Mouse (Mus musculus) kidney, adult 18-20 months (tissue): ENCODE results near the gene 5730409E04Rik.

Experiments used
- DNase-seq: peaks from one replicate; pipeline ENCODE4 v3.0.0; 2021

5730409E04Rik gene

DNA sequence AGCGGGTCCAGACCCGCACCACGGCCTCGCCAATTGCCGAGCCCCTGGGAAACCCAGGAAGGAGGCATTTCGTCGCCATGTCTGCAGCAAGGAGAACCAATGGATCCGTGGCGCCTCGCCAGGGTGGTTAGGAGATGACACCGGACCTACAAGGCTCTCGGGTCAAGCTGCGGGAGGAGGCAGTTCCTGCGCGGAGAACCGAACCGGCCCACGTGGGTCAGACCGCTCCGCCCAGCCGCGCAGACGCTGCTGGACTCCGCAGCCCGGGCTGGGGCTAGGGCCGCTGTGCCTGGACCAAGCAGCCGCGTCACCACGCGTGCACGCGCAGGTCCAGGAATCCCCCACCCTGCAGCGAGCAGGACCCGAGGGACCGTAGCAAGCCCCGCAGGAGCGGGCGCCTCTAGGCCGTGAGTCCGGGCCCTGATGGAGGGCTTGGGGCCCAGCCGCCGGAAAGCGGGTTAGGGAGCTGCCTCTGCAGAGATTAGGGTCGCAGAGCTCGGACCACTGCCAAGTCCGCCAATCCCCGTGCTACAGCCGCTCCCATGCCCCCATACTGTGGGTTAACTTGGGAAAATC, at the start of gene 5730409E04Rik:
Gene 5730409E04Rik, plus strand, starts transcription at position 213 of the 576 bp plus-strand sequence.
- peak; percentile 85 for DNase-seq

DNA sequence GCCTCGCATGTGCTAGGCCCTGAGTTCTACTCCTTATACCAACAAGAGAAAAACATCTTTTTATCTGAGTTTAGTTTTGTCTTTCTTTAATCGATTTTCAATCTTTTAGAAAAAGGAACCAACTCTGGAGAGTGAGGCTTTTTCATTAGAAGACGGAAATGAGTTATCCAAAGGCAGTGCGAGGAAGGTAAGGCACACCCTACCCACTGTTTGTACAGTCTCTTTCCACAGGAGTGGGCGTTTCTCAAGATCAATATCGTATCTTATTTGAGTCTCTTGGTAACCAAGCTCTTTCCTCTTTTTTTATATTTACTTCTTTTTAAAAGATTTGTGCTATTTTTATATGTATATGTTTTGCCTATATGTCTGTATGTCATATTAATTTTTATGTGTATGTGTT, 45.8 kb upstream of the 5730409E04Rik start:
- DNase-seq, result no peak

DNA sequence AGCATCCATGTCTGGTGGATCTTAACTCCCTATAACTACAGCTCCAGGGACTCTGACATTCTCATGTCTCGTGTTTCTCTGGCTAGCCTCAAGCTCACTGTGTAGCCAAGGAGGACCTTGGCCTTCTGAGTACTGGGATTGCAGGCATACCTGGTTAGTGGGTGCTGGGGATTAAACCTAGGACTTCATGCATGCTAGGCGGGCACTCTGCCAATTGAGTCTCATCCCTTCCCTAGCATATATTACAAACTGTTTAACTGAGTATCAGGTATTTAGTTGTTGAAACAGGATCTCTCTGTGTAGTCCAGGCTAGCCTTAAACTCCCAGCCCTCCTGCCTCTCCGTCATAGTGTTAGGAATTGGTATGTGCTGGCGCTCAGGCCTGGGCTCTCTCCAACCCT, 42.4 kb upstream of the 5730409E04Rik start:
- DNase-seq, result peak; percentile 11

DNA sequence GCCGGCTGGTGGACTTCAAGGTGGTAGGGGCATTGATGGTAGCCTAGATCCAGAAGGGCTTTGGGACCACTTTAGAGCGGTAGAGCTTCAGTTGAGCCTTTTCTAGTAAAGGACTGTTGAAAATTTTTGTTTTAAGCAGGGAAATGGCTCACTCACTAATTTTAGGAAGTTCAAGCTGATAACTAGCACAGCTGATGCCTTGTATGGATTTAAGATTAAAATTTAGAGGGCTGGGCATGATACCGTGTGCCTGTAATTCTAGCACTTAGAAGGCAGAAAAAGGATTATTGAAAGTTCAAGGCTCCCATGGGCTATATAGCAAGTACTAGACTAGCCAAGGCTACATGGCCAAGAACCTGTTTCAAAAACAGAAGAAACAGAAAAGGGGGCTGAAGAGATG, 39.8 kb upstream of the 5730409E04Rik start:
- DNase-seq, result no peak

DNA sequence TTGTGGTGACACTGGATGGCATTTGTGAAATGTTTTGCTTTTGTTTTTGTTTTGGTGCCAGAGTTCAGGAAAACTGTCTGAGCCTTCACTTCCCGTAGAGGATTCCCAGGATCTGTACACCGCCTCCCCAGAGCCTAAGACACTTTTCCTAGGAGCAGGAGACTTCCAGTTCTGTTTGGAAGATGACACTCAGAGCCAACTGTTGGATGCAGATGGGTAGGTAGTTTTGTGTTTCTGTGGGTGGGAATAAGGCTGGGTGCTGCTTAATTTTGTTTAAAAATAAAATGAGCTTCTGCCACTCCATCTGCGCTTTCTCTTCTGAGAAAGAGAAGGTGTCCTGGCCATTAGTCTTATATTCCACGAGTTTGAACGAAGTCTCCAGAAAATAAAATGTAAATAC, 33.3 kb upstream of the 5730409E04Rik start:
- no peak for DNase-seq

DNA sequence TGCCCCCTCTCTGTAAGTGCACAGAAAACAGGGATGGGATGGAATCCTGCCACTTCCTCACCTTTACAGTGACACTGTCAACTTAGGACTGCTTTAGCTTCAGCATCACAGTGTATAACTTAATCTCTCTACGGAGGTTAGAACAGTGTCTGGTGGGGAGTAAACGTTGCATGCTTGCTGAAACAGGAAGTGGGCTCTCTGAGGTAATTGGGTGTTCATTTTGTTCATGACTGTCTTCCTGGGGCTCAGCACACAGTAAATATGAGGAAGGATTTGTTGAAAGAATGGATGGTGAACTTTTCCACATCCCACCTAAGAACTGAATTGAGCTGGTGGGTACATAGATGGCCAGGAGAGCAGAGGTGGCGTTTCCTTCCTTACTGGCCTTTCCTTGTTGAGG, 31.7 kb upstream of the 5730409E04Rik start:
- DNase-seq, result no peak

DNA sequence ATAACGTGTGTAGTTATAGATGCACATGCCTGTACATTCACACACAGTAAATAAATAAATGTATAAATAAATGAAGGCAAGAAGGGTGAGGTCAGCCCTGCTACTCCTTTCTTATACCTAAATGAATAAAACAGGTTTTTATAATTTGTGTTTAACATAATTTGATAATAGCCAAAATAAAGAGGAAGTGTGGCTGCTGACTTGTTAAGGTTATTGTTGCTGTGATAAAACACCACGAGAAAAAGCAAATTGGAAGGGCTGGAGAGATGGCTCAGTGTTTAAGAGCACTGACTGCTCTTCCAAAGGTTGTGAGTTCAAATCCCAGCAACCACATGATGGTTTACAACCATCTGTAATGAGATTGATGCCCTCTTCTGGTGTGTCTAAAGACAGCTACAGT, 30.5 kb upstream of the 5730409E04Rik start:
- no peak for DNase-seq

DNA sequence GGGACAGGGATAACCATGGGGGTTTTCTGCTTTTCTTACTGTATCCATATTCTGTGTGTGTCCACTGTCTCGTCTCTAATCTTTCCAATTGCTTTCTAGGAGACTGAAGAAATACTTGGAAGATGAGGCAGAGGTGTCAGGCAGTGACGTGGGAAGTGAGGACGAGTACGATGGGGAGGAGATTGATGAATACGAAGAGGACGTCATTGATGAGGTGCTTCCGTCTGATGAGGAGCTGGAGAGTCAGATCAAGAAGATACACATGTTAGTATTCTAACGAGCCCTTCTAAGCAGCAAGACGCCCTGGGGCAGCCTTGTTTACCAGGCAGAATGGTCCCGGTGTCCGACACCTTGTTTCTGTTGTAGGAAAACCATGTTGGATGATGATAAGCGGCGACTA, 23.9 kb upstream of the 5730409E04Rik start:
- DNase-seq, result no peak

DNA sequence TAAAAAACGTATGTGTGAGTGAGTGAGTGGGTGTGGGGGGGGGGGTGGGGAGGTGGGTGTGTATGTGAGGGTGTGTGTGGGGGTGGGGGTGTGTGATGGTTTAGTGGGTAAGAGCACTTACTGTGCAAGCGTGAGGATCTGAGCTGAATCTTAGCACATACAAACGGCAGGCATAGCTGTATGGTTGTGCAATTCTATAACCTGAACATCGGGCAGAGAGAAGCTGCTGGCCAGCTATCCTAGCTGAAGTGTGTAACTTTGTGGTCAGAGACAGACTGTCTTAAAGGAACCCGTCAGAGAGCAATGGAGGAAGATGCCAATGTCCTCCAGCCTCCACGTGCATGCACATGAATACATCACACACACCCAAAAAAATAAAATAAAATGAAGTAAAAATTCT, 17.6 kb upstream of the 5730409E04Rik start:
- no peak for DNase-seq

DNA sequence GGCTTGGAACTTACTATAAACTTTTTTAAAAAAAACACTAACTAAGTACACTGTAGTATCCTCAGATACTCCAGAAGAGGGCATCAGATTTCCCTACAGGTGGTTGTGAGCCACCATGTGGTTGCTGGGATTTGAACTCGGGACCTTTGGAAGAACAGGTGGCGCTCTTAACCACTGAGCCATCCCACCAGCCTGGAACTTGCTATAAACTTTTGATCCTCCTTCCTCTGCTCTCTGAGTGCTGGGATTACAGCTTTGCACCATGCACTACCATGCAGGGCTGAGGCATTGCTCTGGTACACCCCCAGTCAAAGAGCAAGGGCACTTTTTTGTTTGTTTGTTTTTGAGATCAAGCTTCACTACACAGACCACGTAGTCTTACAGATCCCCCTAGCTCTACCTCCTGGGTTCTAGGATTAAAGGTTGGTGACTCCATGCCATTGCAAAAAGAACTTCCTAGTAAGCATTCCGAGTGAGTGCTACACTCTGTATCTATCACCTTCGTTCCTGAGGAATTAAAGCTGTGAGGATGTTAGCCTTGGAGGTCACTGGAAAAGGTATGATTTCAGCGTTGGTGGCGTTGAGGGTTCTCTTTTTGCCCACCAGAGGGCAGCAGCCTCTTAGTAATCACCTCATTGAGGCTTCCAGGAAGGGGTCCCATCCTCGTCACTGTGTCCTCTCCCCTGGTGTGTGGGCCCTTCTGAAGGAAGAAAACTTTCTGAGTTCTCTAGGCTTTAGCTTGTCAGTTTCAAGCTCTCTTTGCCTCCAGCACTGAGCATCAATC, 9.5 kb upstream of the 5730409E04Rik start:
- peak; percentile 68 for DNase-seq

DNA sequence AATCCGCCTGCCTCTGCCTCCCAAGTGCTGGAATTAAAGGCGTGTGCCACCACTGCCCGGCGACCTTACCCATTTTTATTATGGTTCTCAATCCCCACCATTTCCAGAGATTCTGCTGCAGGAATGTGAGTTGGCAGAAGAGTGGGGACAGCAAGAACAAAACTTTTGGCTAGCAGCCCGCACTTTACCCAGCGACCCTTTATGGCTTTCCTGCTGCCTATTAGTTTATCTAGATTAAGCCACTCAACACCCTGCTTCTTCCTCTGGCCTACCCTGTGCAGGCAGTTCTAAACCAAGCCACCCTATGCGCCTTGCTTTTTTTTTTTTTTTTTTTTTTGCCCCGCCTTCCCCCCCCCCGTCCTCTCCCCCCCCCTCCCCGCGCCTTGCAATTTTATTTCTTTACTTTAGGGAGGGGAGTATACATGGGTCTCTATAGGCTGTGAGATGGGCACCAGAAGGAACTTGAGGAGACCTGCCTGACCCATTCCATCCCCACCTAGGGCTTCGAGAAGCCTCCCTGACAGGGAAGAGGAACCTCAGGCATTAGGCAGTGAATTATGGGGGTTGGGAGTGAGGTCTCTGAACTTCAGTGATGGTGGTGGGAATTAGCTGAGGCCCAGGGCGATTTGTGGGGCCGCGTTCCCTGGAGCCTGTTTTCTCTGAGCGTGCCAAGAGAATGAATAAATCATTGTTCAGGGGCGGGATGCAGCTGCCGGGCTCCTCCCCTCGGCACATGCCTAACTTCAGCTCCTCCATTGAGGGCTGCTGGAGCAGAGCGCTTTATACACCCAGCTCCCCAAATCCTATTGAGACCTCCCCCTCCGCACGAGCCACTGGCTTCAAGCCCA, 7.8 kb upstream of the 5730409E04Rik start:
- DNase-seq, result peak; percentile 56

DNA sequence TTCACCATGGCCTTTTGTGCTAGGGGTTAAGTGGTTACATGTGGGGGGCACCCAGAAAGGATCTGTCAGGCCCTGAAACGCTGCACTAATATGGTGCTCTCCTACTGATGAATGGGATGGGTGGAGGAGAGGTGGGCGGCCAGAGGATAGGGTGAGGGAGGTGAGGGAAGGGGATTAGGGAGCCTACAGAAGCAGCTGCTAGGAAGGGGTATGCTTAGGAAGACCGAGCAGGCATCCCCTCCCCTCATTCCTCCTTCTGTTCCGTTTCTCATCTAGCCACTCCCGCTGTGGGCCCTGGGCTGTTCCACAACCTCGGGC, 7.2 kb upstream of the 5730409E04Rik start:
- DNase-seq, result no peak

DNA sequence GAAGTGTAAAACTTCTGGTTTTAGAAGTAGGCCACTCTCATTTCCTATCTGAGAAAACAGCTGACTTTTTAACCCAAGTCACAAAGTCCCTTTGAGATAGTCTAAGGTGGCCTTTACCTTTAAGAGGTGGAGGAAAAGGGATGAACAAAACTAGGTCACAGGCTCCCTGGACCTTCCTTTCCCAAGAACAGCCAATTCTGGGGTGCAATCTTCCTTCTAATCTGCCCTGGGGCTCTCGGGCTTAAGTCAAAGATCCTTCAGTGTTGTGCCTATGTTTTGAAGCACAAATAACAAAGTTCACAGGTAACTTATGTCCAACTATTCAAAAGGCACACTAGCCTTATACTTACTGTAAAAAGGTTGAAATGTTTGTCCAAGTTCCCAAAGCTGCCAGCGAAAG, 5.5 kb upstream of the 5730409E04Rik start:
- DNase-seq, result no peak

DNA sequence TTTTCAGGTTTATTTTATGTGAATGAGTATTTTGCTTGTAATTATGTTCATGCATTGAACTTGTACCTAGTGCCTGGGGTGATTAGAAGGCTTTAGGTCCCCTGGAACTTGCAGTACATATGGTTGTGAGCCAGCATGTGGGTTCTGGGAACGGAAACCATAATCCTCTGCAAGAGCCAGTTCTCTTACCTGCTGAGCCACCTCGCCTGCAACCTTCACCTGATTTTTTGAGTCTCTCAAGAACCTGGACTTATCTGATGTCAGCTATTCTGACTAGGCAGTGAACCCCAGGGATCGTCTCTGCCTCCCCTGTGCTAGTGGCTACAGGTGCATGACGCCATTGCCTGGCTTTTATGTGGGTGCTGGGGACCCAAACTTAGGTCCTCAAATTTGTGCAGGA, 3.9 kb upstream of the 5730409E04Rik start:
- no peak for DNase-seq

DNA sequence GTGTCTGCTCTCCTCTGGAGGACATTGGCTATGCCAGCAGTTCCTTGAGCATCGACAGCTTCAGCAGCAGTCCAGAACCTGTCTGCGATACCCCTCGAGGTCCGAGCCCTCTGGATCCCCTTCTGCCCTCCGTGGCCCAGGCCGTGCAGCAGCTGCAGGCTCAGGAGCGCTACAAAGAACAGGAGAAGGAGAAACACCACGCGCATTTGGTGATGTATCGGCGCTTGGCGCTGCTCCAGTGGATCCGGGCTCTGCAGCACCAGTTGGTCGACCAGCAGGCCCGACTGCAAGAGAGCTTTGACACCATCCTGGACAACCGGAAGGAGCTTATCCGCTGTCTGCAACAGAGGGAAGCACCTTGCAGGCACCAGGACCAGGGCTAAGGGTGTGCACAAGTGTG, 2.4 kb downstream of the 5730409E04Rik start:
- DNase-seq, result no peak

DNA sequence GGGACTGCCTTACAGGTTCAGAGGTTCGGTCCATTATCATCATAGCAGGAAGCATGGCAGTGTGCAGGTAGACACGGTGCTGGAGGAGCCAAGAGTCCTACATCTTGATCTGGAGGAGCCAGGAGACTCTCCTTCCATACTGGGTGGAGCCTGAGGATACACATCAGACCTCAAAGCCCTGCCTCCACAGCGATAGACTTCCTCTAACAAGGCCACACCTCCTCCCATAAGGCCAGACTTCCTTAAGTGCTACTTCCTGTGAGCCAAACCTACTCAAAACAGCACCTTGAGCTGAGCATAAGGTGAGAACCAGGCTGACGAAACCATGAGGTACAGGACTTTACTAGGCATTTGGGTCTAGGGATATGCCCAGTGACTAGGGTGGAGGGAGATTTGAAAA, 6.7 kb downstream of the 5730409E04Rik start:
- no peak for DNase-seq

DNA sequence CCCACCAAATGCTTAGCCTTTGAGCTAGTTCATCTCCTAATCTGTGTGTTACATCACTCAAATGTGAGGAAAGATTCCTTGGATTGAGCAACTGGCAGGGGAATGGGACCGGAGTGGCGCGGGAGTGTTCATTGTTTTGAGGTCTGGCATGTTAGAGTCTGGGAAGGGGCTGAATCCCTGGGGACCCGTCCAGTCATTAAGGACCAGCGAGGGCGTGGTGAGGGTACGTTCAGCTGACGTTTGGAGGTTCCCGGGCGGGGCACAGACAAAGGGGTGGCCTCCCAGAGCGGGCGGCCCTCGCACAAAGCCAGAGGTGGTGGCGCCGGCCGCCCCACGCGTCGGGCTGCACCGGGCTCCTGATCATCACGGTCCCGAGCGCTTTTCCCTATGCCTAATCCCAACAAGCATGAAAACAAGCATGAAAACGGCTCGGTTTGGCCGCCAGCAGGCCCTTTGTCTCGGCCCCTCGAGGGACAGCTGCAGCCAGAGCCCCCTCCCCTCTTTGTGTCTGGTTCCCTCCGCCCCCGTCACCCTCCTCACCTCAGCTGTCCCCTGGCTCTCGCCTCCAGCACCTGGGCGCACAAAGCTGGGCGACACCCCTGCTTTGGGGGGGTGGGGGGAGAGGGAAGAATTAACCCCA, 10.2 kb downstream of the 5730409E04Rik start:
- DNase-seq, result no peak

DNA sequence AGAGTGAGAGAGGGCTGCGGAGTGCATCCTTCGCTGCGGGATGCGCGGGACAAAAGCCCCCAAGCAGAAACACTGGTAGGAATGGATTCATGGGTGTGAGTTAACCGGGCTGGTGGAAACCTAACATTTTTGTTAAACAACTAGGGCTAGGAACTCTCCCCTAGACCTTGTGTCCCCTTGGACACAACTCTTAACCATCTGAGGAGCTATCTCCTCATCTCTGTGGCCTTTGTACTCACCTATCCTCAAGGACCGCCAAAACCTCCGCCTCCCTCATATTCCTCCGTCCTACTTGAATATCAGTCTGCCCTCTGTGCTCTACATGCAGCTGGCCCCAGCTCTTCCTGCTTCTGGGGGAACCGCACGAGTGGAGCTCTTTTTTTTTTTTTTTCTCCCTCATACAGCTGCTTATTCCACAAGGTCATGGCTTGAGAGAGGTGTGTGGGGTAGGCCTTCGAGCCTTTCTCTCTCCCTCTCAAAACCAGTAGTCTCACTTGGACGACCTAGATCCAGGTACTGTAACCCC, 10.8 kb downstream of the 5730409E04Rik start:
- DNase-seq, result no peak

DNA sequence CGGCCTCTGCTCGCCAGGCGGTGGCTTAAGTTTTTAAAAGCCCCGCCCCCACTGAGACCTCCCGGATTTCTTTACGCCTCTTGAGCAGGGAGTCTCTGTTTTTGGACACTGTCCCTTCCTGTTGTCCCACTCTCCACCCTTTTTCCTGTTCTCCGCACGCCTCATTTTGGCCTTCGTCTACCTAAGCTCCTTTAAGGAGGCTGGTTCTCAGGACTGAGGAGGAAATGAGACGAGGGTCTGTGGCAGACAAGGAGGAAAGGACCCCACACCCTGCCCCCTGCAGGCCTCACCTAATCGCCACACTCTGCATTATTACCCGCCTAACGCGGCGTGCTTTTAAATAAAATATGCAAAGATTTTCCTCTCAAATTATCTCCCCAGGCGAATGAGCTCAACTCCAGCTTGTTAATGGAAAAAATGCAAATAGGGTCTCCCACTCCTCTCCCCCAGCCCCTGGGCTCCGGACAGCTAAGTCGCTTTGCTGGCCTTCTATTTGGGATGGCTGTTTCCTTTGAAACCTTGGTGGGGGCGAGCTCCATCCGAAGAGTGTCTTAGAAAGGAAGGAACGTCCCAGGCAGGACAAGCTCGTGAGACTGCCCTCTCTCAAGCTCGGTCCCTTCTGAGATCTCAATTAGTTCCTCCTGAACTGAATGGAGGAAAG, 17.5 kb downstream of the 5730409E04Rik start:
- peak; percentile 29 for DNase-seq

DNA sequence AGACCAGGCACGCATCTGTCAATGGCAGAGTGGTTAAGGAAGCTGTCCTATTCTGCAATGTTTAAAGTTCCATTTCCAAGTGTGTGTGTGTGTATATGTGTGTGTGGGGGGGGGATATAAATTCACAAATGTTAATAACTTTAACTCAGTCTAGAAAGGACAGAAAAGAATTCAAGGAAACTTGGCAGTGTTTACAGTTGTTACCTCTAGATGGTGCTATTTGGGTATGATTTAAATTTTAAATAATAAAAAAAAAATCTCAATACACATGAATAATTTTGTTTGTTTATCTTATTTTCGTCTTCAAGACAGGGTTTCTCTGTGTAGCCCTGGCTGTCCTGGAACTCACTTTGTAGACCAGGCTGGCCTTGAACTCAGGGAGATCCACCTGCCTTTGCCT, 22.3 kb downstream of the 5730409E04Rik start:
- DNase-seq, result no peak

DNA sequence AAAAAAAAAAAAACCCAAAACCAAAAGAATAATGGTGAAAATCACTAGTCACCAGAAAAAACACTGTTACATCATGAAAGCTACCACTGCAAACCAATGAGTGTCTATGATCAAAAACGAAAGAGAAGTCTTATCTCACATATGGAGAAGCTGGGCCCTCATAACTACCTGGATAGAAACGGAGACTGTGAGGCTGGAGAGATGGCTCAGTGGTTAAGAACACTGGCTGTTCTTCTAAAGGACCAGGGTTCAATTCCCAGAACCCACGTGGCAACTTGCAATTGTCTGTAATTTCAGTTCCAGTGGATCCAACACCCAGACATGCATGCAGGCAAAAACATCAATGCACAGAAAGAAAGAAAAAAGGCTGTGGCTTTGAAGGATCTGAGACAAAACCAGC, 23.1 kb downstream of the 5730409E04Rik start:
- no peak for DNase-seq

DNA sequence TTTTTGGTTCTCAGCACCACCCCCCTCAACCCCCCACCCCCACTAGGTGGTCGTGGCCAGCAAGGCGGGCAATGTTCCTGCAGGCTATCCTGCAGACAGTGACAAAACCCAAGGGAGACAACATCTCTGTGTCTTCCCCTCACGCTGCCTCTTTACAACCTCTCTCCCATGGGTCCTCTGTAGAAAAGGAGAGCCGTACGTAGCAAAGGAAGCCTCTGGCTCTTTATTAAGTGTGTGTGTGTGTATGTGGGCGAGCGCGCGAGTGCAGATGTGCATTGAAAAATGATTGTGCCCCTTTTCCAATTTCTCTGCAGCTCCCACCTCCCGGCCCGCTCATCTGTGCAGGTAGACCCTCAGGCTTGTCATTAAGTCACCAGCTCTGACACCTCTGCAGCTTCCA, 26.7 kb downstream of the 5730409E04Rik start:
- DNase-seq, result no peak

DNA sequence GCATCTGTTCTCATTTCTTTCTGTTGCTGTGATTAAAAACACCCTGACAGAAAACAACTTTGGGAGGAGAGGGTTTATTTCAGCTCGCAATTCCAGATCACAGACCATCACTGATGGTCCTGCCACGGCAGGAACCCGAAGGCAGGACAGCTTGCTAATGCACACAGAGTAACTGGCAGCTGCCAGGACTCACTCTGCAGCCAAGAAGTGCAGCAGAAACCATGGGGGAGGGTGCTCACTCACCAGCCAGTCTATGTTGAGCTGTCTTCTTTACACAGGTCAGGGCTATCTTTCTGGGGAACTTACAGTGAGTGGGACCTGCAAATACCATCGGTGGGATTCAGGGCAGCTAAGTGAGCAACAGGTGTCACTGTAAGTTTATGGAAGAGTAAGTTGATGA, 27.8 kb downstream of the 5730409E04Rik start:
- no peak for DNase-seq
